Mouse (Mus musculus): ENCODE results near the gene Cdk15. TPM values are rescaled to one million over a fixed set of nuclear protein-coding genes. Genes with fewer than 3 reads are reported as not detected.
A peak's percentile ranks its signal among the peaks of the same experiment; 100 is the strongest.

The Cdk15 gene
- polyA plus RNA-seq, 1 experiment from 2014 or later, result 0.42 TPM

- WGBS, result under 1% methylated on average over 19 of the region's 19 CpGs
- Histone ChIP-seq H3K36me3 (no peaks in the 10 kb centered on the region), H3K9me3 (peaks cover 6% of the 10 kb centered on the region; the same call in 1 of the 2 replicates), H3K4me2 (replicated peaks) (peak overlapping the region; percentile 77), H3K4me1 (no peaks in the 10 kb centered on the region), H3K9ac (peak overlapping the region; percentile 54), H3K27me3 (replicated peaks) (no peaks in the 10 kb centered on the region), H3K4me3 (peak overlapping the region; percentile 75), H3K27ac (no peak overlapping the region)
- peak; percentile 42 for ATAC-seq (ENCODE audit: low FRiP score, low read depth)
Observed at GRCm38 (mm10) chr1:59237614-59238211, 19.0 kb upstream of the Cdk15 start.

DNA sequence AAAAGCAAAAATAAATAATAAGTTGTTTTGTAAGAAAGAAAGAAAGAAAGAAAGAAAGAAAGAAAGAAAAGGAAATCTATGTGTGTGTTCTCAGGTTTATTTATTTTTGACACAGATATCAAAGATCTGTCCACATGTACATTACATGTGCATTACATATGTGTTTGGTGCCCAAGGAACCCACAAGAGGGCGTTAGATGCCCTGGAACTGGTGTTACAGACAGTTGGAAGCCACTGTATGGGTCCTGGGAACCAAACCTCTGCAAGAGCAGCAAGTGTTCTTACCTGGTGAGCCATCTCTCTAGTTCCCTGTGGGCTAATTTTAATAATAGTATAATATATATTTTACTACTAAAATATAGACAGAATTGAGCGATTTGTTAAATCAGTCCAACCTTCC is 12.9 kb upstream of the Cdk15 start:
- H3K9ac ChIP-seq, result no peak overlapping the region
- ATAC-seq (ENCODE audit: low FRiP score, low read depth), result no peak
- H3K4me3 ChIP-seq, result no peak overlapping the region
- H3K9me3 ChIP-seq, result peaks cover 6% of the 10 kb centered on the region; the same call in 1 of the 2 replicates
- H3K36me3 ChIP-seq, result no peaks in the 10 kb centered on the region
- H3K4me2 ChIP-seq (replicated peaks), result no peak overlapping the region
- H3K4me1 ChIP-seq, result no peaks in the 10 kb centered on the region
- no peak overlapping the region for H3K27ac ChIP-seq
- 64% methylated on average over 2 of the region's 2 CpGs for WGBS
- no peaks in the 10 kb centered on the region for H3K27me3 ChIP-seq (replicated peaks)

- H3K36me3 ChIP-seq, result no peaks in the 10 kb centered on the region
- H3K9ac ChIP-seq, result no peak overlapping the region
- H3K9me3 ChIP-seq, result no peaks in the 10 kb centered on the region
Observed at GRCm38 (mm10) chr1:59247602-59248001, 9.1 kb upstream of the Cdk15 start.

DNA sequence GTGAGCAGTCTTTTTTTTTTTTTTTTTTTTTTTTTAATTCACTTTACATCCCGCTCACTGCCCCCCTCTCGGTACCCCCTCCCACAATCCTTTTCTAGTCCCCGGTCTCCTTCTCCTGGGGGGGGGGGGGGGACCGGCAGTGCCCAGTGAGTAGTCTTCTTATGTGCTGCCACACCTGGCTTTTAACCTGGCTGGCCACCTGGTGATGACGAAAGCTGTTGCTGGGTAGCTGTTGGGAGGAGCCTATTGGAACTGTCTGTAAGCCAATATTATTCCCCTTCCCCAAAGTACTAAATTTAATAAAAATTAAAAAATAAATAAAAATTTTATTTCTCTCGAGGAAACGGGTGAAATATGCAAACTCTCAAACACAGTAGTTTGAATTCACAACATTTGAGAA is 3.9 kb upstream of the Cdk15 start:
- no peak overlapping the region for H3K27ac ChIP-seq
- whole genome bisulfite sequencing, result 11% methylated on average over 7 of the region's 7 CpGs
- peak overlapping the region; percentile 60; the same call in 1 of the 2 replicates for H3K4me2 ChIP-seq (replicated peaks)
- H3K4me3 ChIP-seq, result no peak overlapping the region
- ATAC-seq (ENCODE audit: low FRiP score, low read depth), result no peak
- H3K9ac ChIP-seq, result no peak overlapping the region
- H3K4me1 ChIP-seq, result peaks cover 16% of the 10 kb centered on the region
- no peaks in the 10 kb centered on the region for H3K27me3 ChIP-seq (replicated peaks)
- no peaks in the 10 kb centered on the region for H3K9me3 ChIP-seq
- H3K36me3 ChIP-seq, result no peaks in the 10 kb centered on the region

More at GRCm38 (mm10) chr1:59247602-59248001, 9.1 kb upstream of the Cdk15 start:
- no peak overlapping the region for H3K4me3 ChIP-seq
- no peaks in the 10 kb centered on the region for H3K27me3 ChIP-seq (replicated peaks)
- 4% methylated on average over 9 of the region's 9 CpGs for WGBS
- H3K4me1 ChIP-seq, result no peaks in the 10 kb centered on the region
- peak; percentile 33; the same call in 1 of the 2 replicates for ATAC-seq (ENCODE audit: low FRiP score, low read depth)
- H3K4me2 ChIP-seq (replicated peaks), result no peak overlapping the region
- no peak overlapping the region for H3K27ac ChIP-seq

DNA sequence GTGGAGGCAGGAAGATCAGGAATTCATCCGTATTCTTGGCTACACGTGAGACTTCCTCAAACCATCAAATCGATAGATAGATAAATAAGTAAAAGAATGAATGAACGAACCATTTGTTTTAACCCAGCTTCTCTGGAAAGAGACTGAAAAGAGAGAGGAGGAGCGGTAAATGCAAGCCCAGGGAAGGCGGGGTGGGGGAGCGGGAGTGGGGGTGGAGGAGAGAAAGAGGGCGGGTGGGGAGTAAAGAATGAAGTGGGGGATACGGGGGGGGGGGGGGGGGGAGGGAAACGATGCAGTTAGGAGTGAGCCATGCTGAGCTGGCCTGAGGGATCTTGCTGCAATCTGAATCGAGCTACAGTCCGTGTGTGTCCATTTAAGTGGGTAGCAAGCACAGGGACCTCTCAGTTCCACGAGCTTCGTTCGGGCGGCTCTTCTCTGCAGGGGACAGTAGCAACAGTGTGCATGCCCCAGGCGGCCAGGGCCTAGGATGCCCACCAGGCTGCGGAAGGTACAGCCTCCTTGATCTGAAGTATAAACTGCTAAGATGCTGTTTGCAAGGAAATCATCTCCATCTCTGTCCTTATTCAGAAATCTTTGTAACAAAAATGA is 3.3 kb upstream of the Cdk15 start:
- ATAC-seq (ENCODE audit: low FRiP score, low read depth), result peak; percentile 30; the same call in 1 of the 2 replicates
- 2% methylated on average over 18 of the region's 18 CpGs for WGBS
- peak overlapping the region; percentile 24 for H3K4me3 ChIP-seq

DNA sequence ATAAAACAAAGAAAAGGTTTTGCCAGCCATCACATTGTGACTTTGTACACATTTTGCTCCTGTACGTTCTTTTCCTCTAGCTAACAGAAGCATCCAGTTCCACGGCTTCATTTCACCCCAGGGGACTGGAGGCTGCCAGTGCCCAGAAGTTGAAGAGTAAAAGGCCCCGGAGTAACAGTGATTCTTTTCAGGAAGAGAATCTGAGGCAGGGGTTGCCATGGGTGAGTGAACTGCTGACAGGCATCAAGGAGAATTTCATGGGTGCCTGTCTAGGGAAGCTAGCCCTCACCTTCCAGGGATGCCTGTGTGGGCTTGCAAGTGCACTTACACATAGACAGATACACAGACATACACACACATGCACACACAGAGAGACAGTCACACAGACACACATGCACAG is 1.0 kb downstream of the Cdk15 start:
- WGBS, result 15% methylated on average over 3 of the region's 3 CpGs
- no peak overlapping the region for H3K27ac ChIP-seq
- no peak overlapping the region for H3K4me3 ChIP-seq
- H3K27me3 ChIP-seq (replicated peaks), result no peaks in the 10 kb centered on the region
- H3K9ac ChIP-seq, result no peak overlapping the region
- H3K9me3 ChIP-seq, result no peaks in the 10 kb centered on the region
- no peaks in the 10 kb centered on the region for H3K36me3 ChIP-seq
- peaks cover 16% of the 10 kb centered on the region for H3K4me1 ChIP-seq
- no peak for ATAC-seq (ENCODE audit: low FRiP score, low read depth)
- no peak overlapping the region for H3K4me2 ChIP-seq (replicated peaks)

More for the DNA sequence above, 3.3 kb upstream of the Cdk15 start:
- Histone ChIP-seq H3K4me1 (peaks cover 16% of the 10 kb centered on the region), H3K9me3 (no peaks in the 10 kb centered on the region), H3K27ac (no peak overlapping the region), H3K9ac (no peak overlapping the region), H3K4me2 (replicated peaks) (peak overlapping the region; percentile 60), H3K27me3 (replicated peaks) (no peaks in the 10 kb centered on the region), H3K36me3 (no peaks in the 10 kb centered on the region)

- no peaks in the 10 kb centered on the region for H3K27me3 ChIP-seq (replicated peaks)
Observed at GRCm38 (mm10) chr1:59268931-59269330, 12.2 kb downstream of the Cdk15 start.

DNA sequence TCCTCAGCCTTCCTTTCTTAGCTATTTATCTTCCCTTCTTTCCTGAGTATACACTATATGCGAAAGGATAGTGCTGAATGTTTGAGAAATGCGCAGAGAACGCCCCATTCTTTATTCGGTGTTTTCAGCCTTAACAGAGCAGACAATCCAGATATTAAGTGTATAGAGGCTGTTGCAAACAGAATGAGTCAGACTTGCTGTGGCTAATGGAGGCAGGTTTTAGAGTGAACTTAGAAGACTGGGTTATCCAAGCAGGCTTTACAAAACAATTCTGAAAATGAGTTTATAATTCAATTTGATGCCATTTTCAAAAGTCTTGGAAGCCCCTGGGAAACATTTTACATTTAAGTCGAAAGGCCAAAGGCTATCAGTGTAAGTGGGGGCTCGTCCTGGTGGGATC is 12.8 kb downstream of the Cdk15 start:
- Histone ChIP-seq H3K4me2 (replicated peaks) (no peak overlapping the region), H3K27ac (no peak overlapping the region), H3K9ac (no peak overlapping the region), H3K36me3 (no peaks in the 10 kb centered on the region), H3K4me1 (peaks cover 6% of the 10 kb centered on the region; the same call in 1 of the 2 replicates), H3K27me3 (replicated peaks) (no peaks in the 10 kb centered on the region), H3K4me3 (no peak overlapping the region), H3K9me3 (no peaks in the 10 kb centered on the region)
- WGBS, result 88% methylated on average over 6 of the region's 6 CpGs
- ATAC-seq (ENCODE audit: low FRiP score, low read depth), result no peak

More at GRCm38 (mm10) chr1:59268931-59269330, 12.2 kb downstream of the Cdk15 start:
- 70% methylated on average over 8 of the region's 8 CpGs for WGBS
- H3K4me2 ChIP-seq (replicated peaks), result no peak overlapping the region
- no peaks in the 10 kb centered on the region for H3K36me3 ChIP-seq
- no peak for ATAC-seq (ENCODE audit: low FRiP score, low read depth)
- H3K4me1 ChIP-seq, result peaks cover 6% of the 10 kb centered on the region; the same call in 1 of the 2 replicates
- H3K27ac ChIP-seq, result no peak overlapping the region
- H3K9ac ChIP-seq, result no peak overlapping the region
- no peaks in the 10 kb centered on the region for H3K9me3 ChIP-seq
- no peak overlapping the region for H3K4me3 ChIP-seq

DNA sequence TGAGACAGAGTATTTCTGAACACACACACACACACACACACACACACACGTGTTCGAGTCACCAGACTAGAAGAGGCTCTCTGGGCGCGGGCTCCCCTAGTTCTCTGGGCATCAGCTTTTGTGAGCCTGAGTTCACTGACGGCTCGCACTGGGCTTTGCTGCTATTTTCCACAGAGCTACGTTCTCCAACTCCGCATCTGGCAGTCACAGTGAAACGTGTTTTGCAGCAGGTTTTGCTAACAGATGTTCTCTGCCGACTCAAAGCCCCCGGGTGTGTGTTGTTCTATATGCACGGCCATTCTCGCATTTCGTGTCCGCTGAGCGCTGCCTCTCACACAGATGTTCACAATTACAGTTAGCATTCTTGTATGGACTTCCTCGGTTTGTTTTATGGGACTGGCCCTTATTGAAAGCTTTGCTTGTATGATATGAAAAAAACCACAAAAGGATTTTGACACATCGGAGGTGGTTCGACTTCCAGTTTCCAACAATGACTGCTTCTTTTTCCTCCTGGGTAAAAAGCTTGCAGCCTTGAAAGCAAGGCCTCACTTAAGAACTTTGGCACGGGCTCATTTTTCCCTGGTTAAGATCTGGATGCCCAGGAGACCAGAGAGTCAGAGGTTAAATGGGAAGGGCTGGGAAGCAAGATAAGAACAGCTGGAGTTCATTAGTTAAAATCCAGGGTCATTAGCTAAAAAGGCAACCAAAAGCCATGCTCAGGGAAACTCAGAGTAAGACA is 13.4 kb downstream of the Cdk15 start:
- Histone ChIP-seq H3K36me3 (no peaks in the 10 kb centered on the region), H3K9me3 (no peaks in the 10 kb centered on the region), H3K4me1 (peaks cover 6% of the 10 kb centered on the region; the same call in 1 of the 2 replicates), H3K27ac (no peak overlapping the region), H3K9ac (no peak overlapping the region), H3K27me3 (replicated peaks) (no peaks in the 10 kb centered on the region), H3K4me2 (replicated peaks) (no peak overlapping the region), H3K4me3 (no peak overlapping the region)
- no peak for ATAC-seq (ENCODE audit: low FRiP score, low read depth)
- WGBS, result 49% methylated on average over 20 of the region's 20 CpGs

DNA sequence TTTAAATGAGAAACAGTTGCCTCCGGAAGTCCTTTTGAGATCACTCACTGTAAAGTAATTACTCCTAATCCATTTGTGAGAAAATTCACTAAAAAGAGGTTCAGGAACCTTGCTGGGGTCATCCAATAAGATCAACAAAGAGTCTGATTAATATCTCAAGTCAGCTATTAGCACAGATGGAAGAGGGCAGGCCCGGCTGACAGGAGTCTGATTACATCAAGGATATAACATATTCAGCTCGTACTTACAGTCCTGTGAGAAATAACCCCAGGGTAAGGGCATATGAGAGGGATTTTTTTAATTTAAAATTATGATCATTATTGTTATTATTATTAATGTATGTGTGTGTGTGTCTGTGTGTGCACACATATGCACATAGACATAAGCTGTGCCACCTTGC is 15.5 kb downstream of the Cdk15 start:
- H3K4me3 ChIP-seq, result no peak overlapping the region
- no peaks in the 10 kb centered on the region for H3K36me3 ChIP-seq
- H3K27me3 ChIP-seq (replicated peaks), result no peaks in the 10 kb centered on the region
- ATAC-seq (ENCODE audit: low FRiP score, low read depth), result no peak
- no peak overlapping the region for H3K9ac ChIP-seq
- H3K4me2 ChIP-seq (replicated peaks), result no peak overlapping the region
- WGBS, result 54% methylated on average over 3 of the region's 3 CpGs
- no peak overlapping the region for H3K27ac ChIP-seq
- H3K9me3 ChIP-seq, result no peaks in the 10 kb centered on the region
- peaks cover 6% of the 10 kb centered on the region; the same call in 1 of the 2 replicates for H3K4me1 ChIP-seq

- Histone ChIP-seq H3K9me3 (no peaks in the 10 kb centered on the region), H3K36me3 (no peaks in the 10 kb centered on the region), H3K27ac (no peak overlapping the region), H3K27me3 (replicated peaks) (no peaks in the 10 kb centered on the region), H3K4me2 (replicated peaks) (no peak overlapping the region), H3K9ac (no peak overlapping the region), H3K4me3 (no peak overlapping the region), H3K4me1 (no peaks in the 10 kb centered on the region)
- ATAC-seq (ENCODE audit: low FRiP score, low read depth), result no peak
- 86% methylated on average over 5 of the region's 5 CpGs for WGBS
Observed at GRCm38 (mm10) chr1:59285880-59286279, 29.2 kb downstream of the Cdk15 start.

DNA sequence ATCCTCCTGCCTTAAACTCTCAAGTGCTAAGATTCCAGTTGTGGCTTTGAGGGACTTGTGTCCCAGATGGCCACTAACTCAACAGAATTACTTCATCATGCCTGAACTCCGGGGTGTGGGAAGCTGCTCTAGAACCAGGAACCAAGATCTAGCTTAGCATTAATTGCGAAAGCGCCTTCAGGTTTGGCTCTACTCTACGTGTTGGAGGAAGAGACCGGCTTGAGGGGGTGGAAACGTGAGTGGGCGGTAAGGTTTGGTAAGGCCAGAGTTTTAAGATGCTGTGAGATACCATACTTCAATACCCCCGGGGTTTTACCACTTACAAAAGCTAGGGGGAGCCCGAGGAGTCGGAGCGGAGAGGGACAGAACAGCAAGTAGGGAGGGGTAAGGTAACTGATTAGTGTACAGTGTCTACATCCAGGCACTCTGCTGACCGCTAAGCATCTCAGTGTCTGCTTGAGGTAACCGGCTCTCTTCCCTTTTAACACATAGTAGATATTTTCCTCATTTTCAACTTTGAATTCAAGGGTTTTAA is 29.7 kb downstream of the Cdk15 start:
- WGBS, result 73% methylated on average over 13 of the region's 13 CpGs
- Histone ChIP-seq H3K4me3 (no peak overlapping the region), H3K4me1 (no peaks in the 10 kb centered on the region), H3K9ac (no peak overlapping the region), H3K4me2 (replicated peaks) (no peak overlapping the region), H3K27me3 (replicated peaks) (no peaks in the 10 kb centered on the region), H3K27ac (no peak overlapping the region), H3K36me3 (no peaks in the 10 kb centered on the region), H3K9me3 (no peaks in the 10 kb centered on the region)
- no peak for ATAC-seq (ENCODE audit: low FRiP score, low read depth)

All from neural tube, embryonic 12.5 days (tissue).